Mouse (Mus musculus): ENCODE measurements around the gene Tmem26.
"Not testable (repeated sequence)": the region's sequence is repeated elsewhere in the genome, so short reads cannot be mapped to it uniquely, and the experiment has no call there.

The Tmem26 gene

DNA sequence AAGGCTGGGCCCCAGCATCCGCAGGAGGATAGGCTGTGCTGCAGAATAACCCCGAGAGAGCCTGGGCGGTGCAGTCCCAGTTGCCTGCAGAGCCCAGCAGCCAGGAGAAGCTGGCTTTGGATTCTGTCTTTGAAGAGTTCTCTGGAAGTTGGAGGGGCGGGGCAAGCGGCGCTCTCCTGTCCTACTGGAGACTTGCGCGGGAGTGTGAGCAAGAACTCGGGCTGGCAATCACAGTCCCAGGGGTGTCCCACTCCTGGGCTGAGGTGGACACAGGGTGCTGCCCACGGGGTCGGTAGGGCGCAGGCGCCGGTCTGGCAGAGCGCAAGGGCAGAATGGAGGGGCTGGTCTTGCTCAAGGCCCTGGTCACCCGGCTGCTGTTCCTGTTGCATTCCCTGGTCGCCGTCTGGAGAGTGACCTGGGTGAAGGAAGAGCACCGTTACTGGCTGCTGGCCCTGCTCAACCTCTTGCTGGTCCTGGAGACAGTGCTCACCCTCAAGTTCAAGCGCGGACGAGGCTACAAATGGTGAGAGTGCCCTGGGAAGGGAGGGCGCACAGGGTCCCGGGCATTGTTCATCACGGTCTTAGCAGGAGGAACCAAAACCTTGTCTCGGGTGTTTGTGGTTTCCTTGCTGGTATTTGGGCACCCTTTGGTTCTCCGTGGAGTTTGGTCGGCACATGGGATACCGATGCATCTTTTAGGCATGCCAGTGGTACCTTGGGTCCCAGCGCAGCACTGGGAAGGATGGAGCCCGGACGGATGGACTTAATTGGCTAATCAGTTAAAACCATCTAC is at the start of gene Tmem26:
TSS of gene Tmem26 (plus strand) at position 79 of the 793 bp plus-strand sequence.
- DNase-seq (ENCODE audit: low read depth, low spot score) = no peak

DNA sequence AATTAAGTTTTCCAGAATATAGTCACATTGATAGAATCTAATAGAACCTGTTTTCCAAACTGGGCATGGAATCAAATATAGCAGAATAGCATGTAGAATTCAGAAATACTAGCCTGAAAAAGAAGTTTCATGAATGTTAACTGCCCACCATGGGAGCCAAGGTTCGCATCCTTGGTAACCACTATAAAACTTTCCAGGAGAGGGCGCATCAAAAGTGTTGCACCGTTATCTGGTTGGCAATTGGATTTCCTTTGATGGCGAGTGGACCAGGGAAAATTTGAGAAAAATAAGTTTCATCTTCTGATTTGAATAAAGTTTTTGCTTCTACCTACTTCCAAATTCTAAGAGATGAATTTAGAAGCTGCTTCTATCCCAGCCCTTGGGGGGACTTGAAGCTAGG is 44.8 kb upstream of the Tmem26 start:
- DNase-seq (ENCODE audit: low read depth, low spot score) = no peak

DNA sequence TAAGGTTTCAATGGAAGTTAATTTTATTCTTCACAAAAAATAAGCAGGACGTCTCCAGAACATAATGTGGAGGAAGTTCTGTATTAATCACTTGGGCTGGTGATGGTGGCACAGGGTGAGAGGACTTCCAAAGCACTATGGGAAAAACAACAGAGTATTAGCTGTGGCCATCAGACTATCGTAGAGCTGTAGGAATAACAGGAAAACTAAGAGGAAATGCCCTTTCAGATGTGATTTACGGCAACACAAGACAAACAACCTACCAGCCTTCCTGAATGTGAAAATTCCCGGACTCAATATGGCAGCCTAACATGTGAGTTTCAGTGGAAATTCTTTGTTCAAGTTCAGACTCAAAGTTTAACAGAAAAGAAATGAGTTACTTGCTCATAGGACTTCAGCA is 42.2 kb upstream of the Tmem26 start:
- no peak for DNase-seq (ENCODE audit: low read depth, low spot score)

DNA sequence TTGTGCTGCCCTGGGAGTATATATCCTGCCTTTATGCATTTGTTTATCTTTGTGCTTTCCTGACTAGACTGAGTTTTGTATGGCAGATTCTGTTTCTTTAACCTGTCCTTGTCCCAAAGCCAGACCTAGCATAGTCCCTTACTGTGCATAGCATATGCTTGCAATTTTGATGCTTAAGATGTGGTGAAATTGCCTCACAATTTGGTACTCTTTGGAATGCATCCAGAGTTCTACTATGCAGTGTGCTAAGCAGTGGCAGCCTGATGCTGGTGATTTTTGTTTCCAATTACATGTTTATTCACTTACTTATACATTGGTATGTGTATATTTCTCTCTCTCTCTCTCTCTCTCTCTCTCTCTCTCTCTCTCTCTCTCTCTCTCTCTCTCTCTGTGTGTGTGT is 37.9 kb upstream of the Tmem26 start:
- DNase-seq (ENCODE audit: low read depth, low spot score) = no peak

DNA sequence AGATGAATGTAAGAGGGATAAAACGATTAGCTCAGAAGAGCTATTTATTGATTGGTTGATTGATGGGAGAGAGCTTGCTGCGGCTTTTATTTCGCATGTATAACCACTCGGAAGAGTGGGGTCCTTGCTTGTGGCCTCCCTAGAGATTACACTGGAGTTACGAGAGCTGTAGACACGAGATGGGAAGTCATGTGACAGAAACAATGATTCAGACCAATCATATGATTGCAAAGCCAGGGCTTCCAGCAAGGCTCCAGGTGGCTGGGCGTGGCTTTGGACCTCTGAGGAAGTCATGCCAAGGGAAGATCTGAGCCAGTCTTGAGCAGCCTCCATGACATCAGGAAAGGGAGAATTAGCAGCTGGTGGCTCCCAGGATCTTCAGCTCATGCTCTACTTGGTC is 32.3 kb upstream of the Tmem26 start:
- DNase-seq (ENCODE audit: low read depth, low spot score) = no peak

DNA sequence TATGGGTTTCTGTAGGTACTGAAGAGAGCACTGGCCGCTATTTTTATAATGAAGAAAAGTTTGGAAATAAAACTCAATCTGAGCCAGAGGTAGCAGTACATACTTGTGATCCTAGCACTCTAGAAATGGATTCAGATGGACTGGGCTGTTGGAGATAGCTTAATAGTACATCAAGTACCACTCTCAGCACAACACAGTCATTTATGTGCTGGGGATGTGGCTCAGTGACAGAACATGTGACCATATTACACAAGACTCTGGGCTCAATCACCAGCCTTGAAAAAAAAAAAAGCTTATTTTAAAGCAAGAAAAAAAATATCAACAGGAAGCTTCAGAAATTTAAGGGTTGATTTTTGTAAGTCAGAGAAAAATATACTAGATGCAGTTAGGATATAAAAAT is 31.0 kb upstream of the Tmem26 start:
- DNase-seq (ENCODE audit: low read depth, low spot score) = no peak

DNA sequence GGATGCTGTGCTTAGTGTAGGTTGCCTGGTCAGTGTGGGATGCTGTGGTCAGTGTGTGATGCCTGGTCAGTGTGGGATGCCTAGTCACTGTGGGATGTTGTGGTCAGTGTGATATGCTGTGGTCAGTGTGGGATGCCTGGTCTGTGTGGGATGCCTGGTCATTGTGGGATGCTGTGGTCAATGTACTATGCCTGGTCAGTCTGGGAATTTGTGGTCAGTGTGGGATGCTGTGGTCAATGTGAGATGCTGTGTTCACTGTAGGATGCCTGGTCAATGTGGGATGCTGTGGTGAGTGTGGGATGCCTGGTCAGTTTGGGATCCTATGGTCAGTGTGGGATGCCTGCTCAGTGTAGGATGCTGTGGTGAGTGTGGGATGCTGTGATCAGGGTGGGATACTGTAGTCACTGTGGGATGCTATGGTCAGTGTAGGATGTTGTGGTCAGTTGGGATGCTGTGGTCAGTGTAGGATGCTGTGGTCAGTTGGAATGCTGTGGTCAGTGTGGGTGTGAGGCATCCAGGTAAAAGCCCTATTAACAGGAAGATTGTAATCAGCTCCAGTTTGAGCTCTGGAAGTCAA is 27.6 kb upstream of the Tmem26 start:
- DNase-seq (ENCODE audit: low read depth, low spot score) = no peak

DNA sequence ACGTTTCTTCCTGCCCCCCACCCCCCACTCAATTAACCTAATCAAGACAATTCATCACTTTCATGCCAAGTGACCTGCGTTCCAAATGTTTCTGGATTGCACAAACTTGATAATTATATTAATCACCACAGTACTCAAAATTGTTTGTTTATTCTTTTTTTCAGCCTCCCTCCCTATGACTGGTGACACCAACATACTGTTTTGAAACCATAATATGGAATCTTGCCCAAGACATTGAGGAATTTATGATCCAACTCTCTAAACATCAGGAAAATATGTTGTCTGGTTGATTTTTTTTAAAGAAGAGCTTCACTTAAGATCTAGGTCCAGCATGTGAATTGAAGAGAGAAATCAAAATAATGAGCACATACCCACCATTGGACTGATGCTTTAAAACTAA is 19.2 kb upstream of the Tmem26 start:
- no peak for DNase-seq (ENCODE audit: low read depth, low spot score)

DNA sequence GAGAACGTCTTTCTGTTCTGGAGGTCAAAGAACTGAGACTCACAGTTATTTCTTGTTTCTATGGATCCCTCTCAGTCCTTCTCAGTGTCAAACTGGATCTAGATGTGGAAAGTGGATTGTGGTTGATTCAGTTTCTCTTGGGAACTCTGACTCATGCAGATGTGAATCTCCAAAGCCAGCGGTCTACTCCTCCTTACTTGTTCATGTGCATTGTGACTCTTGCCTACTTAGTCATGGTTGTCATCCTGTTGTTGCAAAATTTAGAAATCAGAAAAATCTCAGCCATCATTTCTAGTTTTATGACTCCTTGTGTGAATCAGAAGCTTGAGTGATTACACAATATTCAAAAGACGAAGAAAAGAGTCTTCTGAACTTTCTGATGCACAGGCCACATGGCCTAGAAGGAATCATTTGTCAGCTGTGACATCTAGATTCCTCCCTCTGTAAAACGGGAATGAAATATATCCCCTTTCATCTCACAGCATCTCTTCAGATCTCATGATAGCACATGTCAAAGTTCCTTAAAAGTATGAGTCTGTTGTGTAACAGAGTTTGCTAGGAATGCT is 17.9 kb upstream of the Tmem26 start:
- no peak for DNase-seq (ENCODE audit: low read depth, low spot score)

DNA sequence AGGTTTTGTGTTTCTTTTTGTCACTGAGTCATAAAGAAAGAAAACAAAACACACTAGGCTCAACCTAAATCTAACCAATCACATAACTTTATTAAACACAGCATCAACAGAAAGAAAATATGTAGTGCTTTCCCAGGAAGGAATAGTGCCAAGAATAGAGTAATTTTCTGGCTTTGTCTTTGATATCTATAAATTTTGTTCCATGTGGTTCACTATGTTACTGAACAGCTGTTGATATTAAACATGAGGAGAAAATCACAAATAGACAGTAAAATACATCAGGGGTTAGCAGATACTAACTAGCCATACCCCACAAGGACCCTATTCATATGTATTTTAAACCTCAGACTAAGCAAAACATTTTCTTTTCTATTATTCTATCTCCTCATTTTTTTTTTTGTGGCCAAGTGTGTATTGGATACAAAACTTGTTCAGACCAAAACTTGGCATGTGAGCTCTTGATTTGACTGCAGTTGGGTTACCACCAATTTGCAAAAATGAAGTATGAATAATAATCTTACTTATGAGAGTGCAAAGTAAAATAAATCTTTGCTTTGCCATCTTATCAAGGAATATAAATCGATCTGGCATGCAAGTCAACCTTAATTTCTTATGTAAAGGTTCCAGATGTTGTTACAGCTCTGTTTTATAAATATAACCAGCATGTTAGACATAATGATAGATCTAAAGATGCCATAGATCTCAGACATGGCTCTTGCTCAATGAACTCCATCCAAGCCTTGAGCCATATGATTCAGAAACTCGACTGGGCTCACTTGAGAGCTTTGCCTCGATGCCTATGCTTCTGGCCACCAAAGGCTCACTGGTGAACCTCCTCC is 16.2 kb upstream of the Tmem26 start:
- no peak for DNase-seq (ENCODE audit: low read depth, low spot score)

DNA sequence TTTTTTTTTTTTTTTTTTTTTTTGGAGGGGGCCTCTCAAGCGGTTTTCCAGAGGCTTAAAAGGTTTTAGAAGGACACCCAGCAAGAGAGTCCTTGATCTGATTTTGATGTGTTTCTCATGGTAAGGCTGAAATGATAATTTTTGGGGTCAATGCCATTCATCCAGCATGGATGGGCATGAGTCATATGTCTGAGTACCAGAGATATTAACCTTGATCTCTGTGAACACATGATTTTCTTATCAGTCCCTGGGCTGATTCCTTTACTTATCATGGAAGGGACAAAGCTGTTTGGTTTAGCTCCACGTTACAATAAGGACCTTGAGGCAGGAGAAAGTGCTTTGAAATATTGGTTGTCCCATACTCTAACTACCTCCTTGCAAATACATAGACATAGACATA is 10.5 kb upstream of the Tmem26 start:
- no peak for DNase-seq (ENCODE audit: low read depth, low spot score)

DNA sequence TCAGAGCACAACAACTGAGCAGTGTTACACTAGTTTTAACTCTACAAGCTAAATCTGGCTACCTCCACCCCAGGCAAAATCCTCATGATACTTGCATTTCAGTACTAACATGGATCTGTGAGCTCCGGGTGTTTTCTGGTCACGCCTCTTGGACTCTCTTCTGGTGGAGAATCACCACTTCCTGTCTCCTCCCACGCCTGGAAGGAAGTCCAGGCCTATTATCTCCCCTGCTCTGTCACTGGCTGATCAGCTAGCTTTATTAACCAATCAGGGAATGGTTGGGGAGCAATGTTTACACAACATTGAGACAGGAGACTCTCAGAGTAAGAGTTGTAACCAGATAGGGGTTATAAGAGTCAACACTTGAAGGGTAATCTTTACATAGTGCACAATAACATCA is 9.1 kb upstream of the Tmem26 start:
- no peak for DNase-seq (ENCODE audit: low read depth, low spot score)

DNA sequence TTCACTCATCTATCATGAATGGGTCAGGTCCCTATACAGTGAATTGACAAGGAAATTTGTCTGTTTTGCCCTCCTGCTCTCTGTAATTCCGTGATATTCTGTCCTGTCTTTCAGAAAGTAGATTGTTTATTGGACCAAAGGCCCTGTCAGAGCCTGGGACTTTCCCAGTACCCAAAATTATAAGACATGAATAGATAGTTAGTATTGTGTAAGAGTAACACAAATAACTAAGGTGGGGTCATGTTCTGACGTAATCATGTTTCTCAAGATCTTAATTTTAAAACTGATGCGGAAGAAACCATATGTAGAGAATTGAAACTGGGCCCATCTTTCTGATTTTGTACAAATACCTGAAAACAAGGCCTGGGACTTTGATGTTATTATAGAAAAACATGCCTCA is 8.1 kb upstream of the Tmem26 start:
- DNase-seq (ENCODE audit: low read depth, low spot score) = no peak

DNA sequence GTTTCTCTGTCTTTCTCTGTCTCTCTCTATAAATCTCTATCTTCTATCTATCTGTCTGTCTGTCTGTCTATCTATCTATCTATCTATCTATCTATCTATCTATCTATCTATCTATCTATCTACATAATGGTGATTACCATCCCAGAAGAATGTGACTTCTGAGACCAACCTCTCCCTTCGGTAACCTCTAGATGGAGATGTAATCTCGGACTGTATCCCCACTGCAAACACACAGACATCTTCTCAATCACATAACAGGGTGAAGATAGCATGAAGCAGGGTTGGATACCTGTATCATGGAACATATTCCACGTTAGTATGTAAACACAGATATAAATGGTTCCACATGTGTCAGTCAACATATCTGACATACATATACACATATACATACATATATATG is 5.1 kb upstream of the Tmem26 start:
- DNase-seq (ENCODE audit: low read depth, low spot score) = no peak

DNA sequence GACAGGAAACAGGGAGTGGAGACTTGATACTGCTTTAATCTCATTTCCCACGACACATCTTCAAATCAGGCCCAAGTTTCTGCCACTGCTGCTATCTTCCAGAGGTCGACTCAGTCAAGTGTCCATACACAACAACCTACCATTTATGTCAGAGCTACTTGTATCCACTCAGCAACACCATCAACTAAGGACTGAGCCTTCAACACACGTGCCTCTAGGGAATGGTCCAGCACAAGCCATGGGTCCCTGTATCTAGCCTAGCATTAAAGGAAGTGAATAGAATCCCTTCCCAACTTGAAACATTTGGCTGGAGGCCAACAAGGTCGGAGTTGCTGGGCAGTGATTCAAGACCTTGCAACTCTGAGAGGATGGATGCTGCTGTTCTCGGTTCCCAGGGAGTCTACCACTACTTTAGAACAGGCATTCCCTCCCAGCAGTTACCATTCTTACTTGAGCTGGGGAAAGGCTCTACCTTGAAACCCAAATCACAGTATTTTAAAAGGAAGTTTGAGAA is 2.5 kb upstream of the Tmem26 start:
- no peak for DNase-seq (ENCODE audit: low read depth, low spot score)

DNA sequence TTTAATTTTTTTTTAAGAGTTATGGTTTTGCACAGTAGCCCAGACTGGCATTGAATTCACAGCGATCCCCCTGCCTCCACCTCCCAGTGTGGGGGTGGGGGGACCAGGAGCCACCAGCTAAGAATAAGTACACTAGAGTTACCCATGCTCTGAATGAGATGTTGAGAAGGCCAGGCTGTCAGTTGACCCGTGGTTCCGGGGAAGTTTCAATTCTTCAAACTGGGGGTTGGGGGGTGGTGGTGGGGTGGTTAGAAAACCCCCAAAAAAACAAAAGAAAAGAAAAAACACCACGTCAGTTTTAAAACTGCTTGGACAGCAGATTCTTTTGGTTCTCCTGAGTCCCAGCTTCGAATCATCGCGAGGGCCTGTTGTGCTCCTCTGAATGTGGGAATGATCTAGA is 431 bp upstream of the Tmem26 start:
- no peak for DNase-seq (ENCODE audit: low read depth, low spot score)

DNA sequence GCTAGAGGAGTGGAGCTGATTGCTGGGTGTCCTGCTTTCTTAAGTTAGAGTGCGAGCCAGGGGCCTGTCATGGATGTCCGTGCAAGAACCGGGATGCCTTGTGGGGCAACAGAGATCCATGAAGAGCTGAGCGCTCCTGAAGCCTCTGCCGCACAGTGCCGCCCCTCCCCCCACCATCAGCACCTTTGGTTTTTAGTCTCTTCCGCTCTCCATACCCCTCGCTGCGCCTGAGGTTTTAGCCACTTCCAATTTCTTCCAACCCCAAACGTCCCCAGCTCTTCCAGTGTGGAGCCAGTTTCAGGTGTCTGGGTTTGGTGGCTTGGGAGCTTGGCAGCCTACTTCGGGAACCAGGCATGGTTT is 895 bp downstream of the Tmem26 start:
- DNase-seq (ENCODE audit: low read depth, low spot score) = peak; percentile 40

DNA sequence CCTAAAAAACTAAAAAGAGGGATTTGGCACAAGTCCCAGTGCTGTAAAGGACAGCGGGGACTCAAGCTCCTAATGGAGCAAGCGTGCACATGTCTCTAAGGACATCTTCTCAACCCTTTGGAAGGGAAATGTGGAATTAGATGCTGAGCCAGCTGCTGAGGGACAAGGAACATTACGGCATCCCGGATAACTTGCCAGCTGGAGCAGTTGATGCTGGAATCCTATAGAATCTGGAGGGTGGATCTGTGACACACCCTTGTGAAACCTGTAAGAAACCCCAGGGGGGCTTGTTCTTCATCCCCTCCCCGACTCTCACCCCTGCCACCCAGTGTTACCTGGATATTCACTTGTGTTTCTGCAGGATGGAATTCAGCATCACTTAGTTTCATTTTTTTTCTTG is 4.0 kb downstream of the Tmem26 start:
- no peak for DNase-seq (ENCODE audit: low read depth, low spot score)

DNA sequence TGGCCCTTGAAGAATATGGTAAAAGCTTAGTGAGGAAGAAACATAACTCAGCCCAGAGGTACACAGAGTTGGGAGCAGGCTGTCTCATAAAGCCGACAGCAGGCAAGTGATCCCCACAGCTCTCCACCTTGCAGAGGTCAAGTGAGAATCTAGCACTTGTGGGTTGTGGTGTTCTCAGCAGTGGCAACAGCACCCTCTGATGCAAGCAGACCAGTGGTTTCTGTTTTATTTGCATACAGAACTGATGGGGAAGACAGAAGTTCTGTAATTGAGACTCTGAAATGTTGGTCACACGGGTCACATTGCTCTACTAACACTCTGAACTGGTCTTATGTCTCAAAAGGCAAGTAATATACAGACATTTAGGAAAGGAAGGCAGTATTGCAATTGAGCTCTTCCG is 12.2 kb downstream of the Tmem26 start:
- no peak for DNase-seq (ENCODE audit: low read depth, low spot score)

DNA sequence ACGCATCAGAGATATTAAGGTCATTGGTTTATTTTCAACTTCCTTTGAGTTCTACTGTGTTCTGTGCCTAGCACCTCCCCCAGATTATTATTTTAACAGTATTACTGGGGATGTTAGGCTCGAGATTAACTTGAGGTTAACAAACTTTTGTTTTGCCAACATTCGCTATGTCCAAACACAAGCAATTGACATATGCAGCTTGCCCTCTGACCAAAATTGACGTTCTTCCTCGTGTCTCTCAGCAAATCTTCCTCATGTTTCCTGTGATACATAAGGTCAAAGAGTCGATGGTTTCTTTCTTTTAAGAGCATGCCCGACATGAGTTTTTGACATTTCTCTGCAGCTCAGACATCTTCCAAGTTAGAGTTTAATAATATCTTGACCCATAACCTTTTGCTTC is 13.9 kb downstream of the Tmem26 start:
- DNase-seq (ENCODE audit: low read depth, low spot score) = no peak

DNA sequence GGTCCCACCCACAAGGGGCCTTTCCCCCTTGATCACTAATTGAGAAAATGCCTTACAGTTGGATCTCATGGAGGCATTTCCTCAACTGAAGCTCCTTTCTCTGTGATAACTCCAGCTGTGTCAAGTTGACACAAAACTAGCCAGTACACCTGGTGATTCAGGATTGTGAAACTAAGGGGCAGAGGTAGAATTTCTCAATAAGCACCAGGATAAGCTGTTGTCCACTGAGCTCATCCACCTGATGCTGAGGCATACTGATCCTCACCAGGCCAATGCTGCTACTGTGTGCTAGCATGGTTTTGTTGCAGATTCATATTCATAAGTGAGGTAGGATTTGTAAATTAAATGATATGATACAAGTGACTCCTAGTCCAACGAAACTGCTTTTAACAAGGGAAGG is 15.5 kb downstream of the Tmem26 start:
- not testable (repeated sequence) for DNase-seq (ENCODE audit: low read depth, low spot score)

DNA sequence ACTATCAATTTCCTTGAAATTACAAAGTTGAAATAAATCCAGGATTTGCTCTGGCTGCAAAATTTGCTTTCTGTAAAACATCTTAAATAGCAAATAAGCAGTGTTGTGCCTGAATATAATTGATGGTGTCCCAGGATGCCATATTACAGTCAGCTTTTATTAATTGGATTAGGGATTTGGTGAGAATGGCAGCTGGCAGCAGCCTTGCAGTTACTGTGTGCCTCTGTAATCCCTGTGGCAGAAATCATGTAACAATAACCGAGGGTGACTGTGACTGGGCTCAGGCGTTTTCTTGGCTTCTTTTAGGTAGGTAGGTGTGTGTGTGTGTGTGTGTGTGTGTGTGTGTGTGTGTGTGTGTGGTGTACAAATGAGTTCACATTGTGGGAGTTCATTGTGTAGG is 16.8 kb downstream of the Tmem26 start:
- DNase-seq (ENCODE audit: low read depth, low spot score) = no peak

All from CD4-positive helper T cell, adult 2 months (primary cell).